9 mouse cellular contexts compared by ENCODE assay signal in the genomic region with DNA sequence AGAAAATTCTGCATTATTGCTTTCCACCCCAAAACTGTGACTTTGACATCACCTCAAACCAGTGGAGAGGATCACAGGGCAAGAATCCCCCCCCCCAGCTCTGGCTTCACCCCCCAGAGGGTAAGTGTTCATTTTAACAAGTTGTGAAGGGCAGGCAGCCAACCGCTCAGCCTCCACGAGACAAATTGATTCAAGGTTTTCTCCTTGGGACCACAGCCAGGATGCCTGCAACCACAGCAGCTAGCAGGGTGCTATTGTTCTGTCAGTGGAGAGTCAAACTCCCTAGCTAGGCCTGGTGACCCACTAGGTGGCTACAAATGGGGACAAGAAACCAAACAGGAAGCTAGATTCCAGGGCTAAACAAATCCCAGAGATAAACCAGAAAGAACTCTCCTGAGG.
DNase-seq lines count a peak whose midpoint lies in the region; ATAC-seq lines count a peak whose summit lies in the region.
"Had no signal": no experiment of that assay in that cellular context is flagged by ENCODE, and none has a peak within 500 bp of the region (broad histone marks: within the 10 kb centered on the region; RNA-seq: fewer than 3 reads in every experiment).

No protein-coding gene starts in this region.

- no peaks in the 10 kb centered on the region for H3K36me3 ChIP-seq in forebrain, embryonic 14.5 days (ENCODE audit: control insufficient read depth, insufficient read depth, low read length)
- H3K36me3 ChIP-seq in forebrain, embryonic 10.5 days (replicated peaks): no peaks in the 10 kb centered on the region
- H3K36me3 ChIP-seq: midbrain, embryonic 12.5 days had no signal

- H3K9me3 ChIP-seq in forebrain, embryonic 14.5 days (replicated peaks; ENCODE audit: control insufficient read depth, low read length): no peaks in the 10 kb centered on the region
- no peaks in the 10 kb centered on the region for H3K9me3 ChIP-seq in forebrain, embryonic 10.5 days
- H3K9me3 ChIP-seq: midbrain, embryonic 12.5 days had no signal

- intact Hi-C loops in left cerebral cortex, postnatal 4 days (cut with DNase I): no loop called here
- intact Hi-C loops in left cerebral cortex, postnatal 36 days (cut with DNase I): no loop called here

- H3K27ac ChIP-seq in forebrain, embryonic 14.5 days (ENCODE audit: low read depth, low read length): no peak overlapping the region
- H3K27ac ChIP-seq in forebrain, embryonic 10.5 days: no peak overlapping the region
- H3K27ac ChIP-seq: midbrain, embryonic 12.5 days had no signal

- H3K4me3 ChIP-seq in forebrain, embryonic 14.5 days (ENCODE audit: low read depth, low read length): no peak overlapping the region
- no peak overlapping the region for H3K4me3 ChIP-seq in forebrain, embryonic 10.5 days
- H3K4me3 ChIP-seq: midbrain, embryonic 12.5 days had no signal

- no peak overlapping the region for H3K9ac ChIP-seq in forebrain, embryonic 14.5 days (ENCODE audit: low read length)
- H3K9ac ChIP-seq: midbrain, embryonic 12.5 days had no signal

- peak; percentile 23; the same call in 1 of the 2 replicates for ATAC-seq in forebrain, embryonic 14.5 days

- H3K4me2 ChIP-seq in forebrain, embryonic 14.5 days (ENCODE audit: low read length): no peak overlapping the region
- H3K4me2 ChIP-seq: midbrain, embryonic 12.5 days had no signal

- H3K4me1 ChIP-seq in forebrain, embryonic 14.5 days (ENCODE audit: control insufficient read depth, insufficient read depth, low read length): no peaks in the 10 kb centered on the region; the same call in 1 of the 2 replicates
- no peaks in the 10 kb centered on the region for H3K4me1 ChIP-seq in forebrain, embryonic 10.5 days
- H3K4me1 ChIP-seq: midbrain, embryonic 12.5 days had no signal

- H3K27me3 ChIP-seq in forebrain, embryonic 14.5 days (replicated peaks; ENCODE audit: control insufficient read depth, insufficient read depth, low read length): no peaks in the 10 kb centered on the region
- H3K27me3 ChIP-seq in forebrain, embryonic 10.5 days (ENCODE audit: poor library complexity, severe bottlenecking): no peaks in the 10 kb centered on the region
- H3K27me3 ChIP-seq: midbrain, embryonic 12.5 days had no signal

- DNase-seq in forebrain, embryonic 14.5 days (ENCODE audit: low spot score): peak; percentile 62
- DNase-seq in forebrain, embryonic 10.5 days (ENCODE audit: extremely low spot score, low spot score): no peak
- DNase-seq in left cerebral cortex, postnatal 4 days: peak; percentile 51
- DNase-seq in left cerebral cortex, postnatal 36 days (ENCODE audit: low spot score in 2 of 2): no peak
- peak; percentile 81 for DNase-seq in adrenal gland, adult 8-10 months
- peak; percentile 47 for DNase-seq in heart, postnatal 4 days
- no peak for DNase-seq in embryo, embryonic 9.5 days (ENCODE audit: extremely low spot score)
- DNase-seq in liver: no peak

- 29% methylated on average over 2 of the region's 2 CpGs for WGBS in forebrain, embryonic 14.5 days
- WGBS in forebrain, embryonic 10.5 days: 49% methylated on average over 2 of the region's 2 CpGs

Comparison
In these comparisons a context has a peak if more than half of its experiments do, and no peak if none do; other contexts are left out.
1. DNase-seq: peak in forebrain, embryonic 14.5 days (single experiment), left cerebral cortex, postnatal 4 days (single experiment), adrenal gland, adult 8-10 months (single experiment) and heart, postnatal 4 days (single experiment); none in forebrain, embryonic 10.5 days (single experiment), left cerebral cortex, postnatal 36 days (0 of 2), embryo, embryonic 9.5 days (single experiment) and liver (single experiment).